Mouse (Mus musculus) stomach, postnatal 0 days (tissue): ENCODE results near the gene Rnh1. TPM values are rescaled to one million over a fixed set of nuclear protein-coding genes. Genes with fewer than 3 reads are reported as not detected.

Source experiments
- ATAC-seq: fragments of 200-750 bp; cut with Nextera tagmentation; 2 replicates; pipeline ENCODE4 v1.8.0; 2017; ENCODE audit not compliant: low FRiP score, low TSS enrichment
- DNase-seq: peaks from one replicate; pipeline ENCODE4 v3.0.0-alpha.2; 2016; ENCODE audit warnings: low spot score
- H3K27ac ChIP-seq: fragments of 300-500 bp; sonication (generic); replicated peaks from 2 replicates; pipeline ENCODE4 v1.5.1; 2014; ENCODE audit warnings: mild to moderate bottlenecking, control low read depth
- H3K27me3 ChIP-seq: fragments of 300-500 bp; sonication (generic); 2 replicates; pipeline ENCODE4 v1.6.1; 2014; ENCODE audit warnings: low read length; ENCODE audit not compliant: control insufficient read depth, insufficient read depth
- H3K36me3 ChIP-seq: fragments of 300-500 bp; sonication (generic); 2 replicates; pipeline ENCODE4 v1.6.1; 2014; ENCODE audit warnings: low read length, mixed read lengths; ENCODE audit not compliant: control insufficient read depth, insufficient read depth
- H3K4me1 ChIP-seq: fragments of 300-500 bp; sonication (generic); replicated peaks from 2 replicates; pipeline ENCODE4 v1.6.1; 2014; ENCODE audit warnings: antibody characterized with exemption; ENCODE audit not compliant: control insufficient read depth, insufficient read depth
- H3K4me2 ChIP-seq: fragments of 300-500 bp; sonication (generic); replicated peaks from 2 replicates; pipeline ENCODE4 v1.6.1; 2014; ENCODE audit warnings: low read depth, mild to moderate bottlenecking, control low read depth, moderate library complexity
- H3K4me3 ChIP-seq: fragments of 300-500 bp; sonication (generic); 2 replicates; pipeline ENCODE4 v1.5.1; 2014; ENCODE audit warnings: low read depth, low read length, control low read depth
- H3K9ac ChIP-seq: fragments of 300-500 bp; sonication (generic); 2 replicates; pipeline ENCODE4 v1.6.1; 2014; ENCODE audit warnings: mild to moderate bottlenecking, low read length, control low read depth, mixed read lengths
- H3K9me3 ChIP-seq: fragments of 300-500 bp; sonication (generic); 2 replicates; pipeline ENCODE4 v1.6.1; 2016; ENCODE audit warnings: low read length; ENCODE audit not compliant: control insufficient read depth
- CTCF ChIP-seq: IDR thresholded peaks from 2 replicates; pipeline ENCODE4 v1.5.1; 2016; ENCODE audit warnings: antibody characterized with exemption, low read depth, mild to moderate bottlenecking, moderate library complexity
- EP300 ChIP-seq: optimal IDR thresholded peaks from 2 replicates; pipeline ENCODE3; 2016; ENCODE audit warnings: antibody characterized with exemption
- WGBS: fragments of 180-500 bp; shearing (Covaris S2); extraction: QIAGEN DNeasy Blood & Tissue Kit; methylation state at CpG from one replicate; pipeline ENCODE4 v1.1.7; 2014; 5-methylcytosine and 5-hydroxymethylcytosine counted together
- polyA plus RNA-seq: library from polyadenylated mRNA; unstranded; fragments of >200 nt; fragmentation: Nextera tagmentation; extraction: Ambion mirVana; gene quantifications from 2 replicates; pipeline ENCODE4 v1.2.1, GENCODE M21; 2015

Gene Rnh1
- polyA plus RNA-seq, 1 experiment from 2014 or later = 216 TPM

DNA sequence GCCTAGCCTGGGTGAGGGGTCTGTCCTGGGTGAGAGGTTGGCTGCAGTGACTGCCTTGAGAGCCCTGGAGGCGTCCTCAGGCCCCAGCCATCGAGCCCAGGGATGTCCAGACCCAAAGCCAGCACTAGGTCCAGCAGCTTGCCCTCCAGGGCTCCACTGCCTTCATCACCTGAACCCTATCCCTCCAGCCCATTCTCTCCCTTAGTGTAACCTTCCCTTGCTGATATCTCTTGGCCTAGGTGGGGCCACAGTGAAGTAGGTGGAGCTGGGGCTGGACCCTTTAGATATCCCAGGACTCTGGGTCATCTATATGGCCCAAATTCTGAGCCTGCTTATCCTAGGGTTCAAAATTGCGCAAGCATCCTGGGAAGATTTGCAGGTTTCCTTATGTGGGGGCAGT is 36.9 kb upstream of the Rnh1 start:
- Histone ChIP-seq H3K9ac (no peak overlapping the region), H3K27me3 (no peaks in the 10 kb centered on the region), H3K4me1 (no peaks in the 10 kb centered on the region), H3K4me2 (no peak overlapping the region), H3K36me3 (no peaks in the 10 kb centered on the region), H3K4me3 (no peak overlapping the region), H3K27ac (no peak overlapping the region), H3K9me3 (no peaks in the 10 kb centered on the region)
- ATAC-seq (no peak), DNase-seq (no peak)
- TF ChIP-seq CTCF = no peak
- TF ChIP-seq EP300 = no peak
- WGBS = 79% methylated on average over 3 of the region's 3 CpGs

DNA sequence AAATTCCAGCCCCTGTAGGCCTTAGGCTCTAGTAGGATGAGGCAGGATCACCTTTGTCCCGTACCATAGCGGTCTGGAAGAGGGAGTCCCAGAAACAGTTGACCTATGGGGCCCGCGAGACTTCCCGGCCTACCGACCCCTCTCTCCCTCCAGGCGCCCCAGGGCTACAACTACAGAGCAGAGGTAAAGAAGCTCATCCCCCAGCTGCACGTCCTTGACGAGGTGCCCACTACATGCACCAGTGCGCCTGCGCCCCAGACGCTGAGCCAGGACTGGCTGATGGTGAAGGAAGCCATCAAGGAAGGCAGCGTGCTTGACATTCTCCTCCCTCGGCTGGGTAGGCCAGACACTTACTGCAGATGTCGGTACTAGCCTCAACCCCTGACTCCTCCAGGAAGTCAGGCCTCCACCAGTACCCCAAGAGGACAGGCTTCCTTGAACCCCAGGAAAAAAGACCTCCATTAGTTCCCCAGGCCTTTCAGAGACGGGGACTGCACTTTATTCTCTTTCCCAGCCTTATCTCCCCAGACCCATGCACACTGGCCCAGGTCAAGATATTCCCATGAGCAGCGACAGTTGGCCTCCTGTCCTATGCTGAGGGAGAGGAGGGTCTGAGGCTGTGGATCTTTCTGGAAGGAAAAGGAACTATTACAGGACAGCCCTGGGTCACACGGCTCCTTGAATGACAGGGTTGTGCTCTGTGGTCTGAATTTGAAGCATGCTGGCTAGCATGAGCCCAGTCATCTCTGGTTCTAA is 33.7 kb upstream of the Rnh1 start:
- H3K36me3 ChIP-seq = no peaks in the 10 kb centered on the region
- no peaks in the 10 kb centered on the region for H3K9me3 ChIP-seq
- DNase-seq (no peak), ATAC-seq (no peak)
- no peak overlapping the region for H3K27ac ChIP-seq
- TF ChIP-seq CTCF (no peak), EP300 (no peak)
- no peaks in the 10 kb centered on the region for H3K4me1 ChIP-seq
- no peak overlapping the region for H3K4me3 ChIP-seq
- H3K9ac ChIP-seq = no peak overlapping the region
- 93% methylated on average over 18 of the region's 18 CpGs for WGBS
- no peaks in the 10 kb centered on the region for H3K27me3 ChIP-seq
- H3K4me2 ChIP-seq = no peak overlapping the region

DNA sequence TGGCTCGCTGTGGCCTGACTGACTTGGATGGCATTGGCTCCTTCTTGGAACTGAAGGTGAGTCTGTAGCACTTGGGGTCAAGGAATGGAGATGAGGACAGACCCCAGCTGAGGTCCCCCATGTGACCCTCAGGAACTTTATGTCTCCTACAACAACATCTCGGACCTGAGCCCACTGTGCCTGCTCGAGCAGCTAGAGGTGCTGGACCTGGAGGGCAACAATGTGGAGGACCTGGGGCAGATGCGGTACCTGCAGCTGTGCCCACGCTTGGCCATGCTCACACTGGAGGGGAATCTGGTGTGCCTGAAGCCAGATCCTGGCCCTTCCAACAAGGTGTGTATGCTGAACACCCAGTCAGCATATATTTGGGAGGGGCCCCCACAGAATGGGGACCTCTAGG is 32.8 kb upstream of the Rnh1 start:
- ATAC-seq = no peak
- 94% methylated on average over 5 of the region's 5 CpGs for WGBS

DNA sequence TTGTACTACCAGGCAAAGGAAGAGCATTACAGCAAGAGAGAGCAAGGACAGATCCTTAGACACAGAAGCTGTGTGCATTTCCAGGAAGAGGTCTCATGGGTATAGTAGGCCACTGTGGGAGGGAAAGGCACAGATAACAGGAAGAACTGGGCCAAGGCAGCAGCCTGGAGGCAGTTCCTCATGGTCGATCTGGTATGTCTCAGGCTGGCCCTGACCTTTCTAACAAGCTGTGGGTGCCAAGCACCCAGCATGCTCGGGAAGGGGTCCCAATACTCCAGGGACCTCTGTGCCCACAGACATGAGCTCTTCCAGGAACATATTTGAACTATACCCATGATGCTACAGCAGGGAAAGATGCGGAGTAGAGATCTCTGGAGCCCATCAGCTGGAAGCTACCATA is 31.9 kb upstream of the Rnh1 start:
- no peaks in the 10 kb centered on the region for H3K27me3 ChIP-seq
- H3K4me1 ChIP-seq = no peaks in the 10 kb centered on the region
- TF ChIP-seq CTCF (no peak), EP300 (no peak)
- no peak for DNase-seq
- no peak for ATAC-seq
- H3K27ac ChIP-seq = no peak overlapping the region
- H3K9ac ChIP-seq = no peak overlapping the region
- H3K9me3 ChIP-seq = no peaks in the 10 kb centered on the region
- WGBS = 74% methylated on average over 3 of the region's 3 CpGs
- no peaks in the 10 kb centered on the region for H3K36me3 ChIP-seq
- no peak overlapping the region for H3K4me3 ChIP-seq
- H3K4me2 ChIP-seq = no peak overlapping the region

More for the DNA sequence above, 32.8 kb upstream of the Rnh1 start:
- H3K36me3 ChIP-seq = no peaks in the 10 kb centered on the region
- H3K27me3 ChIP-seq = no peaks in the 10 kb centered on the region
- no peaks in the 10 kb centered on the region for H3K9me3 ChIP-seq
- H3K27ac ChIP-seq = no peak overlapping the region
- TF ChIP-seq CTCF = no peak
- no peak for TF ChIP-seq EP300
- no peak for DNase-seq
- no peaks in the 10 kb centered on the region for H3K4me1 ChIP-seq
- no peak overlapping the region for H3K9ac ChIP-seq
- no peak overlapping the region for H3K4me2 ChIP-seq
- H3K4me3 ChIP-seq = no peak overlapping the region

DNA sequence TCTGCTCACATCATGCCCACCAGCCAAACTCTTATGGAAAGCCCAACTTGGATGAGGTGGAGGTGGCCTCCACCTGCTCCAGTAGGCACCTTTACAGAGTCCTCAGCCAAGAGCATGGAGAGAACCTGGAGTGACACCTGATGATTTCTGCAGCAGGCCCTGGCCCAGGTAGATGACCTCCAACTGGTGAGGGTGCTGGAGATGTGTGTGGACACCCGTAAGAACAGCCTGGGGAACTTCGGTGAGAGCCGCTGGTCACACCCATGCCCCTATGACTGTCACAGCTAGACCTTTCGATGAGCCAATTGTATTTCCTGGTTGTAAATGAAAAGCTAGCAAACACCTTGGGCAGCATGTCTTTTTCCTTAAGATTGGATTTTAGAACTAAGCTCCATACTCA is 25.5 kb upstream of the Rnh1 start:
- no peak overlapping the region for H3K4me3 ChIP-seq
- no peak for DNase-seq
- H3K9ac ChIP-seq = no peak overlapping the region
- no peak overlapping the region for H3K4me2 ChIP-seq
- H3K9me3 ChIP-seq = no peaks in the 10 kb centered on the region
- H3K27ac ChIP-seq = no peak overlapping the region
- TF ChIP-seq EP300 (no peak), CTCF (no peak)
- 0 out of 2 replicates have a peak, but pooled peaks cover 2% of the 10 kb centered on the region for H3K4me1 ChIP-seq
- no peaks in the 10 kb centered on the region for H3K36me3 ChIP-seq
- 77% methylated on average over 4 of the region's 4 CpGs for WGBS
- no peak for ATAC-seq
- H3K27me3 ChIP-seq = no peaks in the 10 kb centered on the region

DNA sequence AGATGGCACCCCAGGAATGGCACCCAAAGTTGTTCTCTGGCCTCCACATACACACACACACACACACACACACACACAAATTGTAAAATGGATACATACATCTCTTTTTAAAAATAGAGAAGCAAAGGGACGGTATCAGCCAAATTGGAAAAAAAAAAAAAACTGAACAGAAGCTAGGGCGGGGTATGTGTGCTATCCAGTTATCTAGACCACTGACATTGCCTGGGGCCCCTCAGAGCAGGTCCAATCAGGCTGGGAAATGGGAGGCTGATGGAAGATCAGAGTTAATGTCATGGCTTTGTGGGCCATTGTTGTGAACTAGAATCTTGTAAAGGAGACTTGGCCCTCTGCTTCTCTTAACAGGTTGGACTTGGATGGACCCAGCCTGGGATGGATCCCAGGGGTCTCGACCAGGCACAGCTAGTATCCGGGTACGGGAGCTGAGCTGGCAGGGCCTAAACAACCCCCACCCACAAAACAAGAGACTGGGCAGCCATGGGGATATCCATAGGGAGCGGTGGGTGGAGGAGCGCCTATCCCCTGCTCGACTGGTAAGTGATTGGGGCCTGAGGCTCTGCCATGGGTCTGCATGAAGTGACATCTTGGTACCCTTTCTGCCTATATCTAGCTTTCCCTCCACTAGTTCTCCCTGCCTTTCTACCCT is 24.1 kb upstream of the Rnh1 start:
- no peak for ATAC-seq
- no peak for DNase-seq
- 88% methylated on average over 8 of the region's 8 CpGs for WGBS

More for the DNA sequence above, 24.1 kb upstream of the Rnh1 start:
- Histone ChIP-seq H3K9ac (no peak overlapping the region), H3K36me3 (peaks cover 4% of the 10 kb centered on the region; the same call in 1 of the 2 replicates), H3K9me3 (no peaks in the 10 kb centered on the region), H3K4me3 (no peak overlapping the region), H3K27ac (no peak overlapping the region), H3K4me1 (peaks cover 6% of the 10 kb centered on the region; the same call in 1 of the 2 replicates), H3K4me2 (no peak overlapping the region), H3K27me3 (no peaks in the 10 kb centered on the region)
- TF ChIP-seq CTCF (no peak), EP300 (no peak)
